In the genomic region with DNA sequence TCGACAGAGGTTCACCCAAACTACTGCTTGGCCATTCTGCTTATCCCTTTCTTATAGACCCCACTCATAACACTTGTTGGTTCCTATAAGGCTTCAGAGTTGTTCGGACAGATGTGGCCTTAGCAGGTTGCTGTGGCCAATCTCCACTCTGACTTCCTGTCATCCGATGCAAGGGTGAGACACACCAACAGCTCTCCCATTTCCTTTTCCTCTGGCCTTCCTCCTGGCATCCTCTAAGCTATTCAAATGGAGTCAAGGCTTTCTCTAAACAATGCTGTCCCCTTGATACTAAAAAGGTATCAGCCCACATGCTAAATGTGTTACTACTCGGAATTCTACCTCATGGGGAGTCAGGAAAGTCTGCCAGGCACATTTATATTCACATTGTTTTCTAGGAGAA, we compare ENCODE assay signal across 23 mouse cellular contexts. TPM values are rescaled to one million over a fixed set of nuclear protein-coding genes. Genes with fewer than 3 reads are reported as not detected.
DNase-seq lines count a peak whose midpoint lies in the region; ATAC-seq and TF ChIP-seq lines count a peak whose summit lies in the region.
"Had no signal": no experiment of that assay in that cellular context is flagged by ENCODE, and none has a peak within 500 bp of the region (broad histone marks: within the 10 kb centered on the region; RNA-seq: fewer than 3 reads in every experiment).

No protein-coding gene starts in this region.

- TF ChIP-seq EP300 in heart, adult 2 months (IDR thresholded peaks at IDR 0.05; ENCODE audit: insufficient read depth, low read depth, low read length), result peak; percentile 86

- peaks cover 5% of the 10 kb centered on the region for H3K79me2 ChIP-seq in heart, adult 2 months (replicated peaks; ENCODE audit: control insufficient read depth, insufficient read depth, low read length)

- TF ChIP-seq CTCF in heart, adult 2 months (IDR thresholded peaks at IDR 0.05), result no peak
- no peak for TF ChIP-seq CTCF in lung, adult 2 months (IDR thresholded peaks at IDR 0.05; ENCODE audit: insufficient read depth, low read length)

- H3K4me3 ChIP-seq in heart, adult 2 months, result no peak overlapping the region
- no peak overlapping the region for H3K4me3 ChIP-seq in lung, embryonic 15.5 days
- no peak overlapping the region for H3K4me3 ChIP-seq in lung, adult 2 months (replicated peaks; ENCODE audit: extremely low read depth, low read depth, low read length)
- H3K4me3 ChIP-seq: embryonic facial prominence, embryonic 10.5 days; forebrain, embryonic 15.5 days; heart, embryonic 13.5 days; hindbrain, embryonic 13.5 days; kidney, embryonic 15.5 days; layer of hippocampus, adult 2 months had no signal

- peaks cover 18% of the 10 kb centered on the region for H3K4me1 ChIP-seq in heart, adult 2 months (ENCODE audit: control insufficient read depth, insufficient read depth, low read length)
- H3K4me1 ChIP-seq in lung, embryonic 15.5 days, result peaks cover 4% of the 10 kb centered on the region; the same call in 1 of the 2 replicates
- H3K4me1 ChIP-seq in lung, adult 2 months (ENCODE audit: control insufficient read depth, insufficient read depth, low read length), result peaks cover 9% of the 10 kb centered on the region
- H3K4me1 ChIP-seq: forebrain, embryonic 15.5 days; hindbrain, embryonic 13.5 days; kidney, embryonic 15.5 days had no signal

- WGBS in heart, adult 2 months, result 39% methylated on average over 4 of the region's 4 CpGs
- 62% methylated on average over 4 of the region's 4 CpGs for WGBS in lung, embryonic 15.5 days
- WGBS in lung, adult 2 months, result 49% methylated on average over 4 of the region's 4 CpGs

- H3K9me3 ChIP-seq in lung, embryonic 15.5 days, result no peaks in the 10 kb centered on the region
- H3K9me3 ChIP-seq: embryonic facial prominence, embryonic 10.5 days; forebrain, embryonic 15.5 days; heart, embryonic 13.5 days; hindbrain, embryonic 13.5 days; kidney, embryonic 15.5 days had no signal

- H3K36me3 ChIP-seq in heart, adult 2 months (ENCODE audit: control insufficient read depth, insufficient read depth, low read length), result peaks cover 58% of the 10 kb centered on the region
- H3K36me3 ChIP-seq in lung, embryonic 15.5 days, result peaks cover 71% of the 10 kb centered on the region

- H3K27ac ChIP-seq in heart, adult 2 months, result peak overlapping the region; percentile 70
- peak overlapping the region; percentile 70 for H3K27ac ChIP-seq in lung, embryonic 15.5 days
- H3K27ac ChIP-seq: embryonic facial prominence, embryonic 10.5 days; forebrain, embryonic 15.5 days; heart, embryonic 13.5 days; hindbrain, embryonic 13.5 days; kidney, embryonic 15.5 days; layer of hippocampus, adult 2 months had no signal

- no peak for TF ChIP-seq POLR2A in heart, adult 2 months (IDR thresholded peaks at IDR 0.05; ENCODE audit: insufficient read depth, low read depth, low read length)
- TF ChIP-seq POLR2A in lung, adult 2 months (IDR thresholded peaks at IDR 0.05; ENCODE audit: borderline replicate concordance, extremely low read depth, low read depth, low read length), result no peak

- no peak for ATAC-seq in lung, embryonic 15.5 days (ENCODE audit: borderline replicate concordance, extremely low read depth, low FRiP score, low TSS enrichment)
- ATAC-seq: forebrain, embryonic 15.5 days had no signal

- H3K4me2 ChIP-seq in lung, embryonic 15.5 days, result no peak overlapping the region
- H3K4me2 ChIP-seq: forebrain, embryonic 15.5 days; heart, embryonic 13.5 days; hindbrain, embryonic 13.5 days; kidney, embryonic 15.5 days; liver, embryonic 11.5 days had no signal

- no peaks in the 10 kb centered on the region for H3K27me3 ChIP-seq in heart, adult 2 months (ENCODE audit: control insufficient read depth, insufficient read depth, low read length)
- H3K27me3 ChIP-seq in lung, embryonic 15.5 days, result no peaks in the 10 kb centered on the region
- H3K27me3 ChIP-seq: forebrain, embryonic 15.5 days; heart, embryonic 13.5 days; hindbrain, embryonic 13.5 days; kidney, embryonic 15.5 days had no signal

- intact Hi-C loops in heart, adult 2 months (cut with DNase I), result loop anchor here (5.0 kb wide), 2 partner anchors 69 to 96 kb away; no protein-coding TSS in a partner anchor
- intact Hi-C loops in heart, postnatal 25 days (cut with DNase I), result loop anchor here (2.0 kb wide), 1 partner anchor 71 kb away; no protein-coding TSS in a partner anchor

- peak in 1 of 2 experiments; percentile 42 for DNase-seq in heart, adult 2 months
- DNase-seq in heart, postnatal 25 days (ENCODE audit: low spot score), result no peak
- DNase-seq in kidney, adult 9 months, result peak; percentile 26
- no peak for DNase-seq in kidney, adult 8-10 months
- no peak for DNase-seq in lung, adult 2 months
- DNase-seq in adrenal gland, postnatal 4 days (ENCODE audit: low spot score in 2 of 2), result no peak
- DNase-seq in gastrocnemius, adult 18-20 months (ENCODE audit: low spot score), result no peak
- DNase-seq: adrenal gland, postnatal 36 days; cerebellum, adult 11-12 months; cerebellum, postnatal 10 days; gastrocnemius, postnatal 25 days; midbrain, embryonic 14.5 days; thymus, adult 18-20 months; thymus, postnatal 4 days had no signal

- H3K9ac ChIP-seq in heart, adult 2 months (ENCODE audit: low read depth, low read length), result no peak overlapping the region
- no peak overlapping the region for H3K9ac ChIP-seq in lung, embryonic 15.5 days
- H3K9ac ChIP-seq: forebrain, embryonic 15.5 days; heart, embryonic 13.5 days; hindbrain, embryonic 13.5 days; kidney, embryonic 15.5 days had no signal

RNA-seq across cellular contexts. Expression of gene Mrrf, which starts 8.2 kb away (rescaled TPM):
- total RNA-seq in heart, adult 2 months (2021), result 10 to 100 TPM; 36.2 to 46.8 TPM
- polyA plus RNA-seq in heart, adult 2 months (2012; rRNA removed), result 70.1 and 71.7 TPM in 2 replicates
- total RNA-seq in heart, postnatal 25 days (2021), result 10 to 100 TPM; 41.9 to 43.3 TPM
- 31.1 and 32.4 TPM in 2 replicates for polyA plus RNA-seq in lung, embryonic 15.5 days (2015; fragmentation: Nextera tagmentation; extraction: Ambion mirVana)
- polyA plus RNA-seq in lung, adult 2 months (2012; rRNA removed), result 18.2 and 24.5 TPM in 2 replicates
- 10 to 100 TPM; 21.1 to 25.3 TPM for total RNA-seq in adrenal gland, postnatal 4 days (2021)
- 10 to 100 TPM; 12.9 to 14.8 TPM for total RNA-seq in gastrocnemius, adult 18-20 months (2021)

RNA-seq across cellular contexts. Expression of gene Rbm18, which starts 8.6 kb away (rescaled TPM):
- 10 to 100 TPM; 31.7 to 33.9 TPM for total RNA-seq in heart, adult 2 months (2021)
- polyA plus RNA-seq in heart, adult 2 months (2012; rRNA removed), result 15.4 and 33.0 TPM in 2 replicates
- total RNA-seq in heart, postnatal 25 days (2021), result 10 to 100 TPM; 34.5 to 38.1 TPM
- polyA plus RNA-seq in lung, embryonic 15.5 days (2015; fragmentation: Nextera tagmentation; extraction: Ambion mirVana), result 70.5 and 73.5 TPM in 2 replicates
- polyA plus RNA-seq in lung, adult 2 months (2012; rRNA removed), result 10.6 and 14.5 TPM in 2 replicates
- total RNA-seq in adrenal gland, postnatal 4 days (2021), result 10 to 100 TPM; 36.9 to 37.8 TPM
- 10 to 100 TPM; 31.4 to 34.1 TPM for total RNA-seq in gastrocnemius, adult 18-20 months (2021)

RNA-seq across cellular contexts. Expression of gene Lhx6, which starts 22.8 kb away (rescaled TPM):
- 1 to 10 TPM; 2.0 to 4.7 TPM for total RNA-seq in heart, adult 2 months (2021)
- polyA plus RNA-seq in heart, adult 2 months (2012; rRNA removed), result 2.7 and 3.2 TPM in 2 replicates
- total RNA-seq in heart, postnatal 25 days (2021), result 1 to 10 TPM; 5.1 to 5.6 TPM
- polyA plus RNA-seq in lung, embryonic 15.5 days (2015; fragmentation: Nextera tagmentation; extraction: Ambion mirVana), result 6.4 and 8.1 TPM in 2 replicates
- polyA plus RNA-seq in lung, adult 2 months (2012; rRNA removed), result 1.8 and 3.6 TPM in 2 replicates
- total RNA-seq in adrenal gland, postnatal 4 days (2021), result 1 to 10 TPM; 4.6 to 5.9 TPM
- 1 to 10 TPM in 1 of 2 experiments, under 1 TPM in 1; 0.94 to 1.4 TPM for total RNA-seq in gastrocnemius, adult 18-20 months (2021)
- total RNA-seq: megakaryocyte-erythroid progenitor cell, adult 5-6 weeks had no signal
